Mouse (Mus musculus) brain, adult 2 months (tissue): Measurements from ENCODE around the gene Olfm3.
A peak's percentile ranks its signal among the peaks of the same experiment; 100 is the strongest.

ENCODE experiments used
- DNase-seq: peaks from one replicate; pipeline ENCODE4 v3.0.0; 2011; ENCODE audit warnings: low read depth, low spot score

Olfm3 gene

DNA sequence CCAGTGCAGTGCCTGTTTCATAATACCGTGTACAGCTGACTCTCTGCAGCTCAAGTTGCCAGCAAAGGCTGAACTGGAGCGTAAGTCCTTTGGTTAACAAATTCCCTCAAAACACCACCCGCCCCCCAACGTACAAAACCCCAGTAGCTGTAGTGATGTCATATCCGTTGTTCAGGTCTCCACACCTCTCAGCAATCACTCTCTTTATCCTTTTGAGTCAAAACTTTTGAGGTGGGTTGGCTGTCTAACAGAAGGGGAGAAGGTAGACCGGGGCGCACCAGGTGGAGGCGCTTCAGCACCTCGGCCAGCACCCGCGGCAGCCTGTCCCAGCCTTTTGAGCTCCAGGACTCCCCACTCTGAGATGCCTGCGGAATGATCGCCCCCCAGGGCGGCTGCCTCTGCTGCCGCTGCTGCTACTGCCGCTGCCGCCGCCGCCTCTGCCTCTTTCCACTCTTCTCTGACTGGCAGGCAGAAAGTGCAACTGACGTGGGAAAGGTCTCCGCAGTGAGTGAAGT is at the start of gene Olfm3:
Gene Olfm3 (plus strand): TSS at position 155 of the 515 bp plus-strand sequence.
- peak; percentile 88 for DNase-seq

DNA sequence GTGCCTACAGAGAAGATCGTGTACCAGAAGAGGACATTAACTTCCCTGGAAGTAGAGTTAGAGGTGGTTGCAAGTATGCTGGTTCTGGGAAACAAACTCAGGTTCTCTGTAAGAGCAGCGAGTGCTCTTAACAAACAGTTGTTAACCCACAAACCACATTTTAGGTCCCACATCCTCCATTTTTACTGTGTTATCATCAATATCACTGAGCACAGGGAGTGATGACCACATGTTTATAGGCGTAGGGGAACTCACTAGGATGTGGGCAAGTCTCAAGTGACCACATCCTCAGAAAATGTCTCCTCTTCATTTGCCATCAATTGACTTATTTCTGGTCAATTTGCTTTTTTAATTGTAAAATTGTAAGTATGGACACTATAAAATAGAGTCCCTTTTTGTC is 14.1 kb upstream of the Olfm3 start:
- DNase-seq, result no peak

DNA sequence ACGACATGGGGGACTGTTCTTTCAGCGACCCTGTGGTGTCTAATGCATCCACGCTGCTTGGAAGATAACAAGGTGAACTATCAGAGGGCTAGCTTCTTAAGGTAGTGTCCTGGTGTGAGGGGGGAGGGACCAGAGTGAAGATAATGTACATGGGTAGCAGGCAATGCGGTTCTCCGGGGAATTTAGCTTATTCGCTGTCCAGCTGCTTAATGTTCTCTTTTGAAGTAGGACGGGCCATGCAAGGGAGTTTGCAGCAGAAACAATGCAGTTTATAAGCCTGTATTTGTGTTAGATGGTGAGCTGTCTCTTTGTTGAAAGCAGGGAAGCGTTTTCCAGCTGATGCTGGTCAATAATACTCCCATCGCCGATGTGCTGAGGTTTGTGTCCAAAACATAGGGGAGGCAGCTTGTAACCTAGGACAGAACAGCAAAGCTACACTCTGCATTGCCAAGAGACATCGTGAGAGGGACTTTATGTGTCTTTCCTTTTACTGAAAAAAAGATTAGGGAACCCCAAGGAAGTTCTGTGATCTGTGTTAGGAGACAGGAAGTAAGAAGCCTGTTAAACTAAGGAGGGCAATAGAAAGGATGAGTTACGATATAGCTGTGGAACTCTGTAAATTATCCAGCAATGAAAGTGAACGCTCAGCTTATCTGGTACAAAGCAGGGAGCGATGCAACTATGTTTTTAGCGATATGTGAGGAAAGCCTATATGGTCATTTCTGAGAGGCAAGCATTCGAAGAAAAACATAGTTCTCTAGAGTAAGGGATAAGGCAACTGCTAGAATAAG is 950 bp downstream of the Olfm3 start:
- DNase-seq, result peak; percentile 66

DNA sequence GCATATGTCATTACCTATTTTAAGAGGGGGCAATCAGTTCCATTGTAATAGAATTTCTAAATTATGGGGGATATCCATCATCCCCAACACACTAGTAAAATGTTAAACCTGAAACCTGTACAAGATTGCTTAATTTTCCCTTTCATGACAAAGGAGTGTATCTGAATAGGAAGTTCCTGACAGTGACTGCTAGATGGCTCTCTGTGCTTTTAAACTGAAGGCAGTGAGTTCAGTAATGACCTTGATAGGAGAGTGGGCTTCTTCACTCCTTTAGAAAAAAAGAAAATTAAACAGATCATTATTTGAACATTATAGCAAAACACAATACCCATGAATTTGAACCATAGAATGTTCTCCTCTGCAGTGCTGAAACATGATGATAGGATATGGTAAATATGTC is 3.7 kb downstream of the Olfm3 start:
- DNase-seq, result peak; percentile 85

DNA sequence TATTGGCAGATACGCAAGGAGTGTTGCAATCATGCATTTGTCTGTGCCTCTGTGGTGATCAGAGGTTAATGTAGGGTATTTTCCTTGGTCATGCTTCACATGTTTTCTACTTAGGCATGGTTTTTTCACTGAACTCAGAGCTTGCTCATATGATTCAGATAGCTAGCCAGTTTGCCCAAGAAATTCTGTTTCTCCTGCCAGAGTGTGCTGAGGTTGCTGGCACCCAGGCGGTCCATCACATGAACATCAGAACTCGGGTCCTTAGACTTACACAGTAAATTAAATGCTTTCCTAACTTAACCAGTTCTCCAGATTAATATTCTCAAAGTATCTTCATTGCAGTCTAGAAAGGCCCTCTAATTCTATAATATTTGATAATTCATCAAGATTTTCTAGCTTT is 5.0 kb downstream of the Olfm3 start:
- DNase-seq, result peak; percentile 58

DNA sequence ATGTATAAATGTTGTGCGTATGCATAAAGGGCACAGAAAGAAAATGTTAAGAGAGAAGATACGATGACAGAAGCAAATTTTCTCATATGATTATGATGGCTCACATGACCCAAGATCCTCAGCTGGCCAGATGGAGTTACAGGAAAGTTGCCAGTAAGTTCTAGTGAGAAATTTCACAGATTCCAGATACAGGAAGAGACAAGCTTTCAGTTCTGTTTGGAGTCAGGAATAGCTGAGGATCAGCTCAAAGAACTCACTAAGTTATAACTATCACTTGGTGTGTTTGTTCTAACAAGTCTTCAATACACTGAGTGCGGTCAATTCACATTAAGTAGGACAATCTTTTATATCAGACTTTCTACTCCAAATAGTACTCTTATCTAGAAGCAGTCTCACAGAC is 16.2 kb downstream of the Olfm3 start:
- peak; percentile 50 for DNase-seq

DNA sequence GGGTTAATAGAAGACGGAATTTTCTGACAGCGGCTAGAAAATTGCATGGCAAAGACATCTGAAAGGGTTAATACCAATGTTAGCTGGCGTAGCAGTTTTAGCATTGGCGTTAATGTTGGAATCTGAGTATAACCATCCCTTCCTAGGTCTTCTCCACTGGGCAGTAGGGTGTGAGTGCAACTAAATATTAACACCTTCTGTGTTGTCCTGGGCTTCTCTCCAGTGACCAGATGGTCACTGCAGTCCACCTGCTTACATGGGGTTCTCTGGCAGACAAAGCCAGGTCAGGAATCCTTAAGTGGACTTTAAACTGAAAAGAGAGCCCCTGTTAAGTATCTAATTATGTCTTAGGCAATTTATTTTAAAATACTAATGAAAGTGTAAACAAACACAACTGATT is 25.7 kb downstream of the Olfm3 start:
- peak; percentile 98 for DNase-seq

DNA sequence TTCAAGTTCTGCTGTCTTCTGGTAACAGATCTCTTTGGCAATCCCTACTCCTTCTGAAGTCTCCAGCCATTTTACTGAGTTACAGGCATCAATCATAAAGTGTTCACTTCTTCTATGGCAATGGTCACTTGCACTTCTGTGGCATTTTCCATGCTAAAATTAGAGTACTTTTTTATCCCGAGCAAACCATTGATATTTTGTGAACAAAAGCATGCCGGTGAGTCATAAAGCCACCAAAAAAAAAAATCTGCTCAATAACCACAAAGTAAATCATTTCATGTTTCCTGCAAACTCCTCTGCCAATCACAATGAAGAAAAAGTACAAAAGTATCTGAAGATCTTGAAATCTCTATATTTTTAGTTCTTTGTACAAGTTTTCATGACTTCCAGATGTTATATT is 26.5 kb downstream of the Olfm3 start:
- peak; percentile 43 for DNase-seq

DNA sequence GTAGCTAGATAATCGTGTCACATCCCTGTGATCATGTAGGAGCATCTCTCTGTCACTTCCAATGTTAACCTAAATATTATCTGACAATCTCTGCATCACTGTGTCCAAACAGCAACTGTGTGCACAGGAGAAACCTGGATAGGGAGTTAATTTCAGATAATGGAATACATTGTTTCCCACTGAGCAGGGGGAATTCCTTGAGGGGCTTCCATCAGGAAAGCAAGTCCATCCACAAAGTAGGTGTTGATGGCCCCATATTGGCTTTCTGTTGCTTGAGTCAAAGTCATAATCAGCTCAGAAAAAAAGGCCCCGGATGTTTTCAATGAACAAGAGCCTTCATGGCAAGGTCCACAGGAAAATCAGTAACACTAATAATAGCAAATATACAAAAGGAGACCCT is 26.9 kb downstream of the Olfm3 start:
- no peak for DNase-seq

DNA sequence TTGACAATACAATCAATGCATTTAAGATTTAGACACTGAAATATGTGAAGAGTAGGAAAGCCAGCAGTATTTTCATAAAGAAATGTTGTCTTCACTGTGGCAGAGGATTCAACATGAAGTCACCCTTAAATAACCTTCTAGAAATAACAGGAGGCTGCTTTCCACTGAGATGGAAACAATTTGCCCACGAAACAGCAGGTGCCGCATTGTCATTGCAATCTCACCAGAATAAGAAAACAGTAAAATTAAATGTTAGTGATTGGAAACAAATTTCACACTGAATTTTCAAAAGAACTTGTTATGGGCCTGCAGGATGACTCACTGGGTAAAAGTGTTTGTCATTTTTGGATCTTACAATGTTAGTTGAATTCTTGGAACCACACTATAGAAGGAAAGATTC is 29.0 kb downstream of the Olfm3 start:
- DNase-seq, result peak; percentile 85

DNA sequence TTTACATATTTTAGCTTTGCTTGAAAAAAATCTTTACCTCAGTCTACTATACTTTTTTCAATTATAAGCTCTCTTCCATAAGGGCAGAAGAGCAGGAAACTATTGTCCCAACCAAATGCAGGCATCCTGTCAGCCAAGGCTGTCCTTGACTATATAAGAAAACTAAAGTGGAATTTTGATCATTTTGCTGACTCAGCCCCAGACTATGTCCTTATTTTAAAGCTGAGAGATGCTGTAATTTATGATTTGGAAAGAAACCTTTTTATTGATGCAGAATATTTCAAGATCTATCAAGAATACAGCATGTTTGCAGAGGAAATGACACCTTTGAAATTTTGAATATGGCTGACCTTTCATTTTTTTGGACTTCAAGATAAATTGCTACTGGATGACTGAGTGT is 51.0 kb downstream of the Olfm3 start:
- DNase-seq, result no peak

DNA sequence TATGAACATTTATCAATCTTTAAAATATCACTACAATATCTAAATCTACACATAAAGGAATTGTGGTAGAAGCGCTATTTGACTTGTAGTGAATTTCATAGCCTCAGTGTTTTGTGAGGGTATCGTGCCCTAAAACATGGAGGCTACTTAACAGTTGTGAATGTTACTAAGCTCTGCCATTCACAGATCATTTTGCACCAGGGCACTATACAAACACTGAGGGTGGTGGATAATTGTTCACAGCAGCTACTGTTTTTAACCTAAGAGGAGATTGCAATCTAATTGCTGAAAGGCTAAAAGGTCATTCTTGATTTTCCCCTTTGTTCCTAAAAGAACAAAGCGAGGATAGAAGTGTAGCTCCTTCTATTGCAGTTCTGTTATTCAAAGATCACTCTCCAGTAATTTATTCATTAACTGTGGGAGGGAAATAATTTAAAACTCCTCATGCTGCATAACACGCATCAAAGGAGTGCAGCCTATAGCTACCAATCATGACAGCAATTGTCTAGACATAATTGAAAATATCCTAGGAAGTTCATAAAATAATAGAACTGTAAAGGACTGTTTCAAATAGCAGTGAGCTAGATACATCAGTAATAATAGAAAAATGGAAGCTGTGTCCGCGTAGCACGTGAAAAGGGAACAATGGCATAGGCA is 55.6 kb downstream of the Olfm3 start:
- DNase-seq, result no peak

DNA sequence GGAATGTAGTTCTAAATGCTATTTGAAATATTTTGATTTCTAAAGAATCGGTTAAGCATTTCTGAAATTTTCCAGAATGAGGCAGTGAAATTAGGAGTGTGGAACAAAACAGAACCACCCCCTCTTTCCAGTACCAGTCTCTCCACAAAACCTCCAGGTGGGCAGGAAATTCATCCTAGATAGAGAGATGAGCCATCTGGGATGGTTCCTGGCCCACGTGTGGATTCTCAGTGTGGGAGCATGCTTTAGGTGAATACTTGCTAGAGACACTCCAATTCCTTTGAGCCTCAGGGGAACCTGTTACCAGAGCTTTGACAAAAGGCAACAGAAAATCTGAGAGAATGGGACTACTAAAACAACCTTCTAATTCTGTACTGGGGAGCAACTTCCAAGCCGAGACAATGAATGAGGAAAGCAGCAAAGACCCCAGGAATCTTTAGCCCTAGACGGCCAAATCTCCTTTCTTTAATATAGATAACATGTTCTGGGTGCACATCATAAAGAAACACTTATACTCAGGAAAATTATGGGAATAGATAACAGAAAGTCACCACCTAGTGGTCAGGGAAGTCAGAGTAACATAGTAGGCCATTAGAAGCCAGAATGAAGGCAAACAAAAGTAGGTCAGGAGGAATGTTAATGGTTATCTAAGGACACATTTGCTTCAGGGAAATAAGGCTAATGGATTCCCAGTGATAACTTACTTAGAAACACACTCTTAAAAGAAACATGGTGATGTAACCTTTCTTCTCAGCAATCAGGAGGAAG is 58.6 kb downstream of the Olfm3 start:
- peak; percentile 98 for DNase-seq

DNA sequence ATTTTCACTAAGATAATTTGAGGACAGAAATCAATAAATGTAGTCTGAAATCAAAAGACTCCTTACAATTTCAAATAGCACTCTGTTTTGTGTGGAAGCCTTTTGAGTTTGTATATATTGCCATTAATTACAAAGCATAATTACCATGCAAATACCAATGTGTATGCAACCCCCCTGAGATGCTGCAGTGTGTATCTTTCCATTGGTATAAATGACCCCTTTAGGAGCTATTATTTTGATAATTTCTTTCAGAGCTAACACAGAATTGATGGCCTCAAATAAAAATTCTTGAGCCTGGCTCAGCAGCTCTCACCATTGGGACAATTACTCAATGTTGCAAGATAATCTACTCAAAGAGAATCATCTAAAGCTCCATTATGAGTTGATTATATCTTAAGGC is 67.3 kb downstream of the Olfm3 start:
- DNase-seq, result no peak

DNA sequence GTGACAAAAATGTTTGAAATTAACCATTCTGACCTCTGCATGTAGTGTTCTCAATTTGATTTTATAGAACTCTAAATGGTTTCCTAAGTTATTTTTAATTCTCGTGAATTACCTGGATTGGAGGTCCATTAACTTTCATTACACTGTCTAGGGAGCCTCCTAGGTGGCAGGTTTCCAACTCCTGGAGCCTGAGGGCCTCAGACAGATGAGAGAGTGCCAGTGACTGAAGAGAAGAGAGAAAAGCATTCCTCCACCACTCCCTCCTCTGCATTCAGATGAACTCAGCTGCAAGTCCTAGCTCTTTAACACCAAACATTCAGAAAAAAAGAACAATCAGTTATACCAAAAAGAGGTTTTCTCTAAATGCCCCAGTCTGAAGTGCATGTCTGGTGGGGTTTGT is 68.6 kb downstream of the Olfm3 start:
- peak; percentile 74 for DNase-seq

DNA sequence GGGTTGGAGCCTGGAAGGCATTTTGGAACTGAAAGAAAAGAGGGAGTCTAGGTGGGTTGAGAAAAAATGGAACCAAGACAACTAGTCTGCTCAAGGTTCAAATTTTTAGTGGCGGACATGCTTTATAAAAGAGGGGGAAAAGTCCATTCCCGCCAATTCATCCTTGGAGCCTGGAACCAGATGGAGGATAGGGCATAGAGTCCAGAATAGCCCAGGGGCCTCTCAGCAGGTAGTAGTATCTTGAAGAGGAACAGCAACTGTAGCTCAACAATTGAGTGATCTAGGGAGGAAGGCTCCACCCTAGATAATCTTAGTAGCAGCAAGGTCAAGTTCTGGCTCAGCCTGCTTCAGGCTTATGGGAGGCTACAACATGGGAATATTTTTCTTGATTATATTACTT is 87.0 kb downstream of the Olfm3 start:
- DNase-seq, result peak; percentile 74

DNA sequence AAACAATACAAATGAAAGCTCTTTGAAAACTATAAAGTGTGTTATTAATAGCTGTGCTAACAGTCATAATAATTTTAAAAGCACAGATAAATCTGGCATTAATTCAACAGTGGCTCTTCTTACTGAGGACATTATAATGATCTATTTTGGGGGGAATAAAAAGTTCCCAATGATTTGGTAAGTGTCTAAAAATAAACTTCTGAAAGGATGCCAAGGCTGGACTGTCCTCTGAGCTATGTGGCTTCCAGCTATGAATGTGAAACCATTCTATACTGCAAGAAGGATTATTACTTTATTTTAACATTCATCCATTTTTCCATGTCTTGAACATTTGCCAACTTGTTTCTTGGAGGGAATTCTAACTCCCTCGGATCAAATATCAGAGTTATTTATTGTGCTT is 92.1 kb downstream of the Olfm3 start:
- DNase-seq, result peak; percentile 83

DNA sequence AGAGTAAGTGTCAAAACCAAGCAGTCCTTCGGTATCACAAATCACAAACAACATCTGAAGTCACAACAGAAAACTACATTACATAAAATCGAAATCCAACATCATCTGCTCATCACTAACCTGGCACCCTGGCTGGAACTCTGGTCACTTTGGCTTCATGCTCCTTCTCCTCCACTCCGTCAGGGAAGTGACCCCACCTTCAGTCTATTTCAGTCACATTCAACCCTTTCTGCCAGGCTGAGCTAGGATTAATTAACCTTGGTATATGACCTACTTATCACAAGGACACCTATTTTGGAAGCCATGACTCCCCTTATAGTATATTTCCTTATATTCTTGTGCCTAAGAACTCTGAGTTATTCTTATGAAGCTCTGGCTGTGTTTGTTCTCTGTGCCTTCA is 123.7 kb downstream of the Olfm3 start:
- DNase-seq, result peak; percentile 43

DNA sequence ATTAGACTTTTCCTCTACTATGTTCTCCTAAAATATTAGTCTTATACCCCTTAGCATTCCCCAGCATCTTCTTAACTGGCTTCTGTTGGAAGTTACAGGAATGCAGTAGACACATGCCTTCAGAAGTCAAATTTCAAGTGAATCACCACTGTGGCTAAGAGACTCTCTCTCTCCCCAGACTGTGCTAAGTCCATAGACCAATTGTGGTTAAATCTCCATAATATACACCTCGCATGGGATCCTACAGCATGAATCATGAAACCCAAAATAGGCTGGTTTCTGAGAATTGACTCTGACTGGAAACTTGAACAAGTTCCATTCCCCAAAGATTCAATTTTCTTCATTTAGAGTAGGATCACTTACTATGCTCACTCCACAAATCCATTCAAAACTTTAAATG is 124.2 kb downstream of the Olfm3 start:
- DNase-seq, result peak; percentile 83

DNA sequence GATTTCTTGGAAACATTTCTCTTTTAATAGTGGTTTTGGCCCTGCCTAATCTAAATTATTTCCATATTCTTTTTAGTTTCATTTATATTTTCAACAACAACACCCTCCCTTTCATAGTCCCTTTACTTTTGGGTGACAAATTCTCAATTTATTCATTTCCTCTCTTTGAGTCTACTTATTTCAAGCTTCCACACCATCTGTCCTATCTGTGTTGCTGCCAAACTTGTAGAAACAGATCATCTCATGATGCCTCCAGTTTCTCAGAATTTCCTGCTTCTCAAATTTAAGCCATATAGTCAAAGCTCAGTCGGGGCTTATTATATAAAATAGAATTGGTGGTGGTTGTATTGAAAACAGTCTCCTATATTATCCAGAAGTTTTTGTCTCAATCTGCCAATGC is 124.7 kb downstream of the Olfm3 start:
- DNase-seq, result peak; percentile 98

DNA sequence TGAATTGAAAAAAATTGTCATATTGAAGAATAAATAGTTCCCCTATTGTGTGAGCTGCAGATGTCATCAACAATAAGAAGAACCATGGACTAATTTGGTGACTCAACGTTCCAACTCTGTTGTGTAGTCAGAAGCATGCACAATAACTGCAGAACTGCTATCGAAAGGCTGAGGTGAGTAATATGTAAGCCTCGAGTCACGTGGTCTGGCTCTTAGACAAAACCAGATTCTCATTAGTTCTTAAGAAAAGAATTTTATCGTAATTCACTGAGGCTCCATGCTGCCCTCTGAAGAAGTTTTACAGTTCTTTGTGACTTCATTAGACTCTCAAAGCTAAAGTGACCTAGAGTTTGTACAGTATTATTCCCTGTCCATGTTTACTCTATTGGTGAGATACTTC is 145.2 kb downstream of the Olfm3 start:
- DNase-seq, result no peak

DNA sequence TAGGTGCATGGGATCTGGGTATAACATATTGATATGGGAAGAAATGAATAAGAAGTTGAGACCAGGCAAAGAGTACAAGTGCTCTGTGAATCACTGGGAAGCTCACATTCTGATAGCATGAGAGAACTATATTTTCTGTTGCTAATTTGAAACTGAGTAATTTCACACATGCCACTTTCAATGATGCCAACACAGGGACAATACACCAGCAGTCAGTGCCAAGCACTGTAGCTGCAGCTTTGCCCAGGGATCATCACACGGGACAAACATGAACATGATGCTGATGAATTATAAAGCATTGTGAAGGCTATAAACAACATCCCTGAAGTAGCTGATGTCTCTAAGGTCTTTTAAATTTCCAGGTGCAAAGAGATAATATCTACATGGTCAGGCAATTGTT is 161.0 kb downstream of the Olfm3 start:
- DNase-seq, result peak; percentile 86
